Mouse (Mus musculus) liver, postnatal 0 days (tissue): ENCODE measurements around the gene Lamp3.
A peak's percentile ranks its signal among the peaks of the same experiment; 100 is the strongest.

Experiments used
- CTCF ChIP-seq: sonication (generic); IDR thresholded peaks from 2 replicates; pipeline ENCODE4 v1.5.1; 2016; ENCODE audit warnings: antibody characterized with exemption, low read depth
- EP300 ChIP-seq: IDR thresholded peaks from 2 replicates; pipeline ENCODE4 v1.6.1; 2016; ENCODE audit warnings: antibody characterized with exemption, low read depth, mild to moderate bottlenecking

GRCm38 (mm10) chr16:19720959-19721358 is 14.8 kb upstream of the Lamp3 start:
- TF ChIP-seq CTCF (0 out of 2 replicates have a peak, but pooled peaks have one; percentile 9), EP300 (no peak)
